Mouse (Mus musculus) adrenal gland, adult 2 months (tissue): ENCODE results near the gene Zmynd8. TPM values are rescaled to one million over a fixed set of nuclear protein-coding genes. Genes with fewer than 3 reads are reported as not detected.

ENCODE experiments used
- DNase-seq: peaks from one replicate; pipeline ENCODE4 v3.0.0; 2021
- long read RNA-seq: library from polyadenylated mRNA; stranded (forward); transcript quantifications from one replicate; pipeline ENCODE4 v2.0.0, GENCODE M21; 2021
- polyA plus RNA-seq: library from polyadenylated mRNA; depleted of rRNA; stranded (reverse); fragments of >200 nt; gene quantifications from 2 replicates; pipeline ENCODE4 v1.2.3, GENCODE M21; 2012; rRNA removed
- total RNA-seq, 2 experiments: library from RNA; stranded (reverse); gene quantifications; 2 replicates each; pipeline ENCODE4 v1.2.3; 2021

Gene Zmynd8
- total RNA-seq: 10 to 100 TPM; 53.9 to 56.5 TPM
- 21.3 and 22.2 TPM in 2 replicates for polyA plus RNA-seq
- long read RNA-seq, partial matches to known transcripts: 11 of 15 reads
- long read RNA-seq, other reads (novel, unspliced or antisense): 4 of 15 reads

DNA sequence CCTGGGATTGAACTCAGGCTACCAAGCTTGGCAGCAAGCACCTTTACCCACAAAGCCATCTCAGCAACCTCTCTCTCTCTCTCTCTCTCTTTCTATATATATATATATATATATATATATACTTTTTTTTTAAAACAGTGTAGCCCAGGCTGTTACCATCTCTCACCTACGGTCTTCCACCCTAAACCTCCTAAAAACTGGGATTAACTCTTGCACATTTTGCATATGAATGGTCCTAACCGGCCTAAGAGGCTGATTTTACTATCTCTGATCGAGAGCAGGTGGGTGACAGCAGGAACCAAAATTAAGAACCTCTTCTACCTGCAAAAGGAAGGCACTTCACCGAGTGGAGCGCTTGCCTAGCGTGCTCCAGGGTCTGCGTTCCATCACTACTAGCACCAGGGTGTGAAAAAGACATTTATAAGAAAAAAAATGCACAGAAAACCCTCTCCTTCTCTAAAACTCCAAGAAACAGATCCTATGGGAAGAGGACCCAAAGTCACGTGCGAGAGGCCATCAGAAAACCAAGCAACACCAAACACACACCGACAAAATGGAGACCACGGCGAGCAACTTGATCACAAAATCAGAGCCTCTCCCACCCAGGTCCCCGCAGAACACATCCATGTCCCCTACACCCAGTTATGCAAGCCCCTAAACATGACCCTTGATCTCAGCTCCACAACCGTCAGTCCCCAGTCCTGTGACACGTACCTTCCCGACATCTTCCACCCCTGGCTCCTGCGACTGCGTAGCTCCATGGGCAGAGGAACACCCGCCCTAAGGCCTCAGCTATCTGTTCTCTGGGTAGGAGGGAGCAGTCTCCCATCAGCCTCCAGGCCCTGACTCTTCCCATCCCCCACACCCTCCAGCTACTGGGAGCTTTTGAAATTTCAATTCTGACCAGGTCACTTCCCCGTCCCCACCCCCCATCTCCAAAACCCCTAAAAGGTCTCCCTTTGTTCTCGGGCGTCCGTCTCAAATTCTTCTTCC, at the start of gene Zmynd8:
Gene Zmynd8, minus strand, starts transcription at position 815 of the 993 bp plus-strand sequence.
- no peak for DNase-seq

DNA sequence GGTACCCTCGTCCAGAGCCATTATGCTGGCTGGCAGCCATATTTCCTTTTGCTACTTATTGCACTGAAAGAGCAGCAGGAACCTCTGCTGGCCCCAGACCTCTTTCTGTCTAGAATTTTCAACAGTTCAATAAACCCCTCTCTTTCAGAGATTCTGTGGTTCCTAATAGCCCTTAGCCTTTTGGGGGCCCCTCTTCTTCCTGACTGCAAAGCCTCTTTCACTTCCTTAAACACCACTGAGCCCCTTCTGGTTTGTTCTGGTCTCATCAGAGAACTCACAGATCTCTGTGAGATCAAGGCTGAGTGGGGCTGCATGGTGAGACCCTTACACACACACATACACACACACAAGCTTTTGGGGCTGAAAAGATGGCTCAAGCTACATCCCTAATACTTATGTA, 49.2 kb upstream of the Zmynd8 start:
- DNase-seq: no peak

DNA sequence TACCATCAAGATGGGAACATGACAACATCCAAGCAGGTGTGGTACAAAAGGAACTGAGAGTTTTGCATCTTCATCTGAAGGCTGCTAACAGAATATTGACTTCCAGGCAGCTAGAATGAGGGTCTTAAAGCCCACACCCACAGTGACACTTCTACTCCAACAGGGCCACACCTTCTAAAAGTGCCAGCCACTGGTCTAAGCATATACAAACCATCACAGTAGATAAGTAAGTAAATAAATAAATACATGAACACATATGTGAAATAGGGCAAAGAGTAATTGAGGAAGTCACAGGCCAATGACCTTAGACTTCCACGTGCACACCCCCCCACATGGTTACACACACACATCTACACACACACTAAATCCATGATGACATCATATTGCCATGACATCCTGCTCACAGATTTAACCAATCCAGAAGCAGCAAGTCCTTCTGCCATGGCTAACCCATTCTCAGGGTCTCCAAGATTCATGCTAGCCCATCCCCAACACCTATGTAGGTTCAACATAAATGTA, 47.3 kb upstream of the Zmynd8 start:
- DNase-seq: no peak

DNA sequence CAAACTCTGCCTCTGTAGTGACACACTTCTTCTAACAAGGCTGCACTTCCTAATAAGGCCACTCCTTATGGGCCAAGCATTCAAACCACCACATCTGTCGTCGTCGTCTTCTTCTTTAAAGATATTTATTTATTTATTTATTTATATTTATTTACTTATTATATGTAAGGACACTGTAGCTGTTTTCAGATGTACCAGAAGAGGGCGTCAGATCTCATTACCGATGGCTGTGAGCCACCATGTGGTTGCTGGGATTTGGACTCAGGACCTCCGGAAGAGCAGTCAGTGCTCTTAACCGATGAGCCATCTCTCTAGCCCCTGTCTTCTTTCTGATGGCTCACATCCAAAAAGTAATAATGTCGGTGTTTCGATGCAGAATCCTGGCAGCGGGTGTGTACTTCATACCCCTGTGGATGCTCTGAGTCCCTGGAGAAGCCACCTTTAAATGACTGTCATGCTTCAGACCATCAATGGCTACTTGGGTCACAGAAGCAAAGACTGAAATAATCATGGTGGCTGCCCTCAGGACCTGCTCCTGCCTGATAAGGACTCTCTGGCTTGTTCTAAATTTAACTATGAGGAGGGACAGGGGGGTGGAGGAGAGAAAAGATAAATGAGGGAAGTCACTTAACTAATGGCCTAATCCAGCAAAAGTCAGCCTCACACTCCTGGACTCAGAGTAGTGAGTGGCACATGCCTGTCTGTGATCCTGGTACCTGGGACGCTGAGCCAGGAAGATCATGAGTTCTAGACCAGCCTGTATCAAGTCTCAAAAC, 45.9 kb upstream of the Zmynd8 start:
- DNase-seq: no peak

DNA sequence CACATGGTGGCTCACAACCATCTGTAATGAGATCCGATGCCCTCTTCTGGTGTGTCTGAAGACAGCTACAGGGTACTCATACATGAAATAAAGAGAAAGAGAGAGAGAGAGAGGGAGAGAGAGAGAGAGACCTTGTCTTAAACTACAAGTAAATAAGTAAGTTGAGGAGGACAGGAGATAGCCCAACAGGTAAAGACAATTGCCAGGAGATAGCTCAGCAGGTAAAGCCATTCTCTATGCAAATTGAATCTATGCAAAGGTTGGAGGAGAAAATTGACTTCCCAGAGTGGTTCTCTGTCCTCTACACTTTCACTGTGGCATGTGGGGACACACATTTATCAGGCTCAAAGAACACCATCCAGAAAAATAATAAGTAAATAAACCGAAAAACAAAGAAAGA, 44.3 kb upstream of the Zmynd8 start:
- no peak for DNase-seq

DNA sequence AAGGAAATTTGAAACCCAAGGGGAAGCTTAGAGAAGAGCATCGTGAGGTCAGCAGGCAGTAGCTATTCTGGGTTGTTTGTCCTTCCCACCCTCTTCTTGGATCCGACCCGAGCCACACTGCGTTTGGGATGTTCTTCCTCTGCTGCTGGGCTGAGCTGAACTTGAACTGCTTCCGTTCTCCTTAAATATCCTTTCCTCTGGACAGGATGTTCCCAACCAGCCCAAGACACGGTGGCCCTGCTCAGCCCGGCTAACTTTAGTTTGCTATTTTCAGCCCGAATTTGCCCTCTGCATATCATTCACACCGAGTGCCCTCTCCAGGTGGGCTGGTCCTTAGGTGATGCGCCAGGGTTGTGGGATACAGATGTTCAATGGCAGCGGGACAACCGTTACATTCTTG, 37.3 kb upstream of the Zmynd8 start:
- peak; percentile 59 for DNase-seq

DNA sequence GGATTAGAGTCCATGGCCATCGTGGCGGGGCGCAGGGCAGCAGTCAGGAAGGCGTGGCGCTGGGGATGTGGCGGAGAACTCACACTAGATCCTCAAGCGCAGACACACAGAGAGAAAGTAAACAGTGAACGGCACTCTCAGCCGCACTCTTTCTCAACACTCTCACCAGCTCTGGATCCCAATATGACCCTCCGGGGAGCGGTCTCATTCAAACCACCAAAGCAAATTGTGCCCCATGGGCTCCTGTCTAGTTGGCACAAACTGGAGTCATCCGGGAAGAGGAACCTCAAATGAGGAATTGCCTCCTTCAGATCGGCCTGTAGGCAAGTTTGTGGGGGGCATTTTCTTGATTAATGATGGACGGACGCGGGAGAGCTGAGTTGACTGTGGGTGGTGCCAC, 28.9 kb upstream of the Zmynd8 start:
- no peak for DNase-seq

DNA sequence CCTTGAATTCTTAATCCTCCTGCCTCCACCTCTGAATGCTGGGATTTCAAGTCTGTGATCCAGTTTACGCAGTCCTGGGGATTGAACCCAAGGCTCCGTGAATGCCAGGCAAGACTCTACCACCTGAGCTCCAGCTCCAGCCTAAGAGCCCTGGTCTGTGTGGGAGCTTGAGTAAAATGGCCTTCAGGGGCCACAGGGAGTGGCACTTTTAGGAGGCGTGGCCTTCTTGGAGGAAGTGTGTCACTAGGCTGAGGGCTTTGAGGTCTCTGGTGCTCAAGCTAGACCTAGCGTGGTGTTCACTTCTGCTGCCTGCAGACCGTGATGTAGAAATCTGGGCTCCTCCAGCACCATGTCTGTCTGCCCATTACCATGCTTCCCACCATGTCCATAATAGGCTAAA, 27.4 kb upstream of the Zmynd8 start:
- no peak for DNase-seq

DNA sequence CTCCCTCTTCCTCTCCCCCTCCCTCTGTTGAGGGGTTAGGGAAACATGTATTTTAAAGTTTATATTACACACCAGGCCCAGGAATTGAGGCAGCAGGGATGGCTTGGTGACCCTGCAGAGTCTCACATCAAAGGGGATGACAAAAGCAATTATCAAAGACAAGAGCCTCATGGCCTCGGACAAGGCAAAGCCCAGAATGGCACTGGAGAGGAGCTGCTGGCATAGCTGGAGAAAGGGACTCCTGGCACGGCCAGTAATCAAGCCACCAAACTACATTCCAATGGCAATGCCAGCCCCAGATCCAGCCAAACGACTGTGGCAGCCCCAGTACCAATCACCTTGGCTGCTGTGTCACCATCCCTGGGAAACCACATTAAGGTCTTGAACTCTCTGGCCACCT, 26.3 kb upstream of the Zmynd8 start:
- peak; percentile 40 for DNase-seq

DNA sequence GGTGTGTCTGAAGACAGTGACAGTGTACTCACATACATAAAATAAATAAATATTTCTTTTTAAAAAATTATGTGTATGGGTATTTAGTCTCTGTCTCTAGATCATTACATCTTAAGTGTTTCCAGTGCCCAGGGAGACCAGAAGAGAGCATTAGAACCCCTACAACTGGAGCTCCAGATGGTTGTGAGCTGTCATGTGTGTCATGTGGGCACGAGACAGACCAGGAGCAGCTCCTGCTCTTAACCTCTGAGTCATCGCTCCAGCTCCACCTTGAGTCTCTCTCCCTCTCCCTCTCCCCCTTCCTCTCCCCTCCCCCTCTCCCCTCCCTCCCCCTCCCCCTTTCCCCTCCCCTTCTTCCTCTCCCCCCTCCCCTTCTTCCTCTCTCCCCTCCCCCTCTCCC, 25.9 kb upstream of the Zmynd8 start:
- no peak for DNase-seq

DNA sequence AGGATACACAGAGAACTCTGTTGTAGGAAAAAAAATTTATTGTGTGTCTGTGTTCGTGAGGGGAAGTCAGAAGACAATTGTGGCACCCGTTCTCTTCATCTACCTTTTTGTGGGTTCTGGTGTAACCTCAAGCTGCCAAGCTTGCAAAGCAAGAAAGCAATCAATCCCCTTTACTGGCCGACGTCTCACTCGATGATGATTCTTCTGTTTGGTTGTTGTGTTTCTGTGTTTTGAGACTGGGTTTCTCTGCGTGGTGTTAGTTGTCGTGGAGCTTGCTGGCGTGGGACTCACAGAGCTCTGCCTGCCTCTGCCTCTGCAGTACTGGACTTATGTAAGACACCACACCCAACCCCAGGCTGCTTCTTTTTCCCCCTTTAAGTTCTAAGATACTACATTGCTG, 24.9 kb upstream of the Zmynd8 start:
- DNase-seq: no peak

DNA sequence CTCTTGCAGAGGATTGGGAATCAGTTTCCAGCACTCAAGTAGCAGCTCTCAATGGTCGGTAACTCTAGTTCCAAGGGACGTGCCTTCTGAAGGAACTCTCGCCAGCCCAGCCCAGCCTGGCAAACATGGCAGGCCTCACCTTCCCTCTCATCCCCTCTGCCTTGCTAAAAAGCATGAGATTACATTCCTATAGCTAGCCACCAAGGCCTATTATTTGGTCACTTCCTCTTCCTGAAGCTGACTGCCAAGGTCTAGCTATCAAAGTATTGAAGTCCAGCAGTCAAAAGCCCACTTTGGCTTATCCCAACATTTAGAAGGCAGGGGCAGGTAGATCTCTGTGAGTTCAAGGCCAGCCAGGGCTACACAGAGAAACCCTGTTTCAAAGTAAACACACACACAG, 24.2 kb upstream of the Zmynd8 start:
- DNase-seq: no peak

DNA sequence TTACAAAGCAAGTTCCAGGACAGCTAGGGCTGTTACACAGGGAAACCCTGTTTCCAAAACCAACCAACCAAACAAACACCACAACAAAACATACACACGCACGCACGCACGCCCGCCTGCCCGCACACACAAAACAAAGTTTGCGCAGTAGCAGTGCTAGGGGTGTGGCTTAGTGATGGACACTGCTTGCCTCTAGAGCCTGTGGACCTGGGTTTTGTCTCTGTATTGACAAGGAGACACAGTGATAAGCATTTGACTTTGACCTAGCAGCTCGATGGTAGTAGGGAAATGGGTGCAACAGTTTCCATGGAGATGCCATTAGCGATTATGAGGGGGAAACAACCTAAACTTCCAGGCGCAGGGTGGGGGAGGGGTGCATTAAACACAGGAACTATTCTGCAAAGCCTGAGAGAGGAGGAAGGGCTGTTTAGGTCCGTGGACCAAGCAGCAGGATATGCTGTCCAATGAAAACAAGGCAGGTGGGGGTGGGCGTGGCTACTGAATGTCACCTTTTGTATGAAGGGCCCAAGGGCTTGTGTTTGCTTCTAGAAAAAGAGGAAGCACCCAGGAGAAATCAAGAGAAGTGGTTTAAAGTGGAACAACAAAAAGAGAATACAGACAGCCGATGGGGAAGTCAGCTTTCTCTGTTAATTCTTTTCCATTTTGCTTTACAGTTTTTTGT, 23.4 kb upstream of the Zmynd8 start:
- no peak for DNase-seq

DNA sequence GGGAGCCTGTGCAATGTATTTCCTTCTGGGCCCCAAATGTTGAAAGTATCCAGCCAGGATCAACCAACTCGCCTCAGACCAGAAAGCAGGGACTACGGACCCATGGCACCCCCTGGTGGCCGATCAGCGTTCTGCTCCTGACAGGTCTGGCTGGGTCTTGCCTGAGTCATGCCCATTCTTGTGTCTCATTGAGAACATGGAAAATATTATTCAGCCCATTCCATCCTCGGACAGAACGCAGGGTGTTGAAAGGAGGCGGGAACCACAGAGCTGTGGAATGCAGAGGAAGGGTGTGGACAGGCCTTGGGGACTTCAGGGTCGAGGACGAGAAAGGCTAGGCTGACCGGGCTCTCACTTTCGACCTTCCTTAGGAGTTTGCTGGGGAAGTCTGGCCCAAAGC, 15.5 kb upstream of the Zmynd8 start:
- peak; percentile 95 for DNase-seq

DNA sequence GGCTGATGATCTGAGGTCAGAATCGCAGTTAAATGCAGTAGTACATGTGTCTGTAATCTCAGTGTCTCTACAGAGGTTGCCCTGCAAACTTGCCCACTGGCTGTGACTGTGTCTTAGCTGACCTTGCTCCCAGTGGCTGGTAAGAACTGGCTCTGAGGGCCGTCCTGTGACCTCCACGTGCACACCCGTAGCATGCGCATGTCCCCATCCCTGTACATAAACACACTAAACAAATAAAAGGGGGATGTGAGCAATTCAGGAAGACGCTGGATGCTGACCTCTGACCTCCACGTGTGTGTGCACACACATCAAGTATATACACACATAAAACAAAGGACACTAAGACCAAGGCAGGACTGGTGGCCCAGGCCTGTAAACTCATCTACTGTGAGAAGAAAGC, 14.3 kb upstream of the Zmynd8 start:
- no peak for DNase-seq

DNA sequence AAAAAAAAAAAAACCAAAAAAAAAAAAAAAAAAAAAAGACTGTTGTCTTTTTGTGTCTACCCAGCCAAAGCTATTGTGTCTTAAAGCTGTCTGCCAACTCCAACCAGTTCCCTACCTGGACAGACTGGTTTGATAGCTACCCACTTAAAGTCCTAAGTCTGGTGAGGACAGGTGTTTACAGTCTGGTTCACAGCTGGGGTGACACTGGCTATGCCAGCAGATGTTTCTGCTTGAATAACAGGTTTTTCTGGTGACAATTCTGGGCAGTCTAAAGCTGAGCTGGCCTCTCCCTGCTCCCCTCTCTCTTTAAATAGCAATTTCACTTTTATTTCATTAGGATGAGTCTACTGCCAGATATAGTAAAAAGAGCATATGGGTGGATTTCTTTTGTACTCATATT, 10.9 kb upstream of the Zmynd8 start:
- no peak for DNase-seq

DNA sequence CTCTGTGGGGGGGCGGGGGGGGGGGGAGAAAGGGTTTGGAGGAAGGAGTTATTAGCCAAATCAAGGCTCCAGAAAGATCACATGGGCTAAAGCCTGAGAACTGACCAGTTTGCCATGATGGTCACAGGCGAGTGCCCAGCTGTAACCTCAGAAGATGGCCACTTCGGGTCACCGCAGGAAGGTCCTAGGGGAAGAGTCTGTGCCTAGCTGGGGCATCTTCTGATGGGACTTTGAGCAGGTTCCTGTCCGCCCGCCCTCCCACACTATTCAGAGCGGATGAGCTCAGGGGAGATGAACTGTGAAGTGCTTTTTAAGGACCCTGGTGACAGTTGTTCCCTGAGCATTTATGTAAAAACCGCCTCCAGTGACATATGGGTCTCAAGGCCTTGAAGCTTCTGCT, 8.4 kb upstream of the Zmynd8 start:
- no peak for DNase-seq

DNA sequence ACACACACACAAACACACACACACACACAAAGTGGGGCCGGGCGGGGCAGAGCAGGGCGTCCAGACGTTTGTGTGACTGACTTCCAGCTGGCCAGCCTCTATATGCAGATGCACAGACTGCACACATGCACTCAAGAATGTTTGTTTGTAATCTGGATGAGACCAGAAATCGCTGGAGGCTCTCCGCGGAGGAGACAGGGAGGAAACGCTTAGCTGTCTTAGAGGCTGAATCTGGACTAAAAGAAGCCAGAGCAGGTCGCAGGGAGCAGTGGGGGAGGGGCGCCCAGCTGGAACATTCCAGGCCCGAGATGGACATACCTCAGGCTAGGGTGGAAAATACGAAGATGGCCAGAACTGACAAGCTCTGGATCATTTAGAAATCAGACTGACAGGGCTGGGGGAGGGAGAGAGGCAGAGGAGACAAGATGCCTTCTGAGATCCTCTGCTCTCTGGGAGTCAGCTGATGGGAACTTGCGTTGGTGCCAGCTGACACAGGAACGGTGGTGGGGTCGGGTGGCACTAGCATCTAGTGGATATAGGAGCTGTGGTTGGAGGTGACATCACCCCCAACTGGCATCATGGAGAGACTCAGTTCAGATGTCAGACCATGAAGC, 7.6 kb upstream of the Zmynd8 start:
- no peak for DNase-seq

DNA sequence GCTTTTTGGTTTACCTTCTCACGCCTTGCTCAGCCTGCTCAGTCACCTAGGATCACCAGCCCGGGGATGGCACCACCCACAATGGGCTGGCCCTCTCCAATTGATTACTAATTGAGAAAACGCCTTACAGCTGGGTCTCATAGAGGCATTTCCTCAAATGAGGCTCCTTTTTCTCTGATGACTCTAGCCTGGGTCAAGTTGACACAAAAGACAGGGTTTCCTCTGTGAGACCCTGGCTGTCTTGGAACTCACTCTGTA, 2.2 kb upstream of the Zmynd8 start:
- no peak for DNase-seq

DNA sequence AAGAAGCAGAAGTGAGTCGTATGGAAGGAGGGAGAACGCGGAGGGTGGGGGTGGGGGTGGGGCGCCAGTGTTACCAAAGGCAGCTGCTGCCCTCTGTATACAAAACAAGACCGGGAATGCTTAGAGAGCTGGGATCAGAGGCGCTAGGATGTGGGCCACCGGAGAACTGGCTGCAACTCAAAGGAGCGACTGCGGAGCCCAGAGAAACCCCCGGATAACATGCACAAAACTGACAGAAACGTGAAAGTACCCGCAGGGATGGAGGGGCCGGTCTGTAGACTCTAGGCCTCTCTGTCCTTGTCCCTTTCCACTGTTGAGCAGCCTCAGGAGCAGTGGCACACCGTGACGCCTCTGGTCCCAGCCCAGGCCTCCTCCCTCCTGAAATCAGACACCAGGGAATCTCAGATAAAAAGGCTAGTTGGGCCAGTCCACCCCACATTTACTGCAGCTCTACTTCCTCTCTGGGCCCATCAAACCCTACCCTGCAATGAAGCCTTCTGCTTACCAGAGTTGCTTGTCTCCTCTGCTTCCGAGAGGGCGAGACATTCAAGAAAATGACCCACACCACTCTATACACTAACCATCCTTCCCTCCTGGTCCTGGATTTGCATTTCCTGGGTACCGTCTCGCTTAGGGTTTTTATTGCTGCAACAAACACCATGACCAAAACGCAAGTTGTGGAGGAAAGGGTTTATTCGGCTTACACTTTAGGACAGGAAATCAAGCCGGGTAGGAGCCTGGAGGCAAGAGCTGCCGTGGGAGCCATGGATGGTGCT, 1.7 kb upstream of the Zmynd8 start:
- no peak for DNase-seq

DNA sequence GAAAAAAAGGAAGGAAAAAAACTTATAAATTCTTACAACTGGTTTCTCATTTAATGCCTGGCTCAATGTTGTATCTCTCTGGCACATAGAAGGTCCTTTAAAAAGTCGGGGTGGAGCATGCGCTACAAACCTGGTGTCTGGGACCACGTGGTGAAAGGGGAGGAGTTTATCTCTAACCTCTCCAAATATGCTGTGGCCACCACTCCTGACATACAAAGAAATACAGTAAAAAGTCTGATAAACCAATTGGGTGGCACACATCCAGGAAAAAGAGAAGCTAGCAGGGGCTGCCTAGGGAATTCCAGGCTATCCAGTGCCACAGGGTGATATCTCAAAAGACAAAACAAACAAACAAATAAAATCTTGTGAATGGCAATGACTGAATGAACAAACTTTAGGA, 1.1 kb upstream of the Zmynd8 start:
- no peak for DNase-seq
